Mouse (Mus musculus) testis, adult 2 months (tissue): ENCODE results near the gene Dync1li1. TPM values are rescaled to one million over a fixed set of nuclear protein-coding genes. Genes with fewer than 3 reads are reported as not detected.

ENCODE experiments used
- H3K27ac ChIP-seq: fragments of 200-500 bp; 2 replicates; pipeline ENCODE4 v1.5.1; 2012; ENCODE audit warnings: low read depth, low read length; ENCODE audit not compliant: control insufficient read depth, insufficient read depth
- H3K27me3 ChIP-seq: fragments of 200-500 bp; 2 replicates; pipeline ENCODE4 v1.6.1; 2012; ENCODE audit warnings: mild to moderate bottlenecking, low read length, moderate library complexity; ENCODE audit not compliant: control insufficient read depth, insufficient read depth
- H3K36me3 ChIP-seq: fragments of 200-500 bp; 2 replicates; pipeline ENCODE4 v1.6.1; 2012; ENCODE audit warnings: mild to moderate bottlenecking, low read length; ENCODE audit not compliant: control insufficient read depth, insufficient read depth
- H3K4me1 ChIP-seq: fragments of 200-500 bp; 2 replicates; pipeline ENCODE4 v1.6.1; 2012; ENCODE audit warnings: low read length; ENCODE audit not compliant: control insufficient read depth, insufficient read depth
- H3K4me3 ChIP-seq: fragments of 200-500 bp; 2 replicates; pipeline ENCODE4 v1.5.1; 2012; ENCODE audit warnings: low read depth, mild to moderate bottlenecking, low read length, moderate library complexity, mixed read lengths; ENCODE audit not compliant: control insufficient read depth
- CTCF ChIP-seq: fragments of 200-500 bp; IDR thresholded peaks from 2 replicates; pipeline ENCODE4 v1.5.1; 2012; ENCODE audit warnings: low read depth, mild to moderate bottlenecking, inconsistent platforms, low read length, moderate library complexity; ENCODE audit not compliant: control insufficient read depth, insufficient read depth, insufficient replicate concordance
- POLR2A ChIP-seq: fragments of 200-500 bp; IDR thresholded peaks from 2 replicates; pipeline ENCODE4 v1.6.1; 2012; ENCODE audit warnings: low read depth, mild to moderate bottlenecking, inconsistent platforms, low read length, moderate library complexity; ENCODE audit not compliant: control insufficient read depth
- polyA plus RNA-seq: library from polyadenylated mRNA; depleted of rRNA; stranded (reverse); fragments of >200 nt; gene quantifications from 2 replicates; pipeline ENCODE4 v1.2.3, GENCODE M21; 2012; rRNA removed

Gene Dync1li1
- polyA plus RNA-seq, 1 experiment: 4.7 TPM

DNA sequence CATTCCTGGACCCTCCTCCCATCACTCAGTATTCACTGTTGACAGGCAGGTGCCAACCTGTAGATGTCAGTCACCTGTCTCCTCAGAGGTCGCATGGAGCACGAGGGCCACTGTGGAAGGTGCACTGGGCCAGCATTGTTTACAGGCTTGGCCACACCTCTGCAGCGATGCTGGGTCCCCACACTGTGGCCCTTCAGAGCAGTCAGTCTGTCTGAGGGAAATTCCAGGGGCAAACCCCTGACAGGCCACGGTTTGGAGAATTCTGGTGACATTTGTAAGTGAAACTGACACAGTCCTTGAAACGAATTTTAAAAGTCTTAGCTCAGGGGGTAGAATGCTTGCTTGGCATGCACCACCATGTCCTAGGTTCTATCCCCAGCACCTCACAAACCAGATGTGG is 71.8 kb downstream of the Dync1li1 start:
- H3K4me1 ChIP-seq: no peaks in the 10 kb centered on the region; the same call in 1 of the 2 replicates
- H3K4me3 ChIP-seq: no peak overlapping the region
- H3K36me3 ChIP-seq: no peaks in the 10 kb centered on the region
- no peaks in the 10 kb centered on the region for H3K27me3 ChIP-seq
- no peak for TF ChIP-seq POLR2A
- no peak for TF ChIP-seq CTCF
- H3K27ac ChIP-seq: no peak overlapping the region

DNA sequence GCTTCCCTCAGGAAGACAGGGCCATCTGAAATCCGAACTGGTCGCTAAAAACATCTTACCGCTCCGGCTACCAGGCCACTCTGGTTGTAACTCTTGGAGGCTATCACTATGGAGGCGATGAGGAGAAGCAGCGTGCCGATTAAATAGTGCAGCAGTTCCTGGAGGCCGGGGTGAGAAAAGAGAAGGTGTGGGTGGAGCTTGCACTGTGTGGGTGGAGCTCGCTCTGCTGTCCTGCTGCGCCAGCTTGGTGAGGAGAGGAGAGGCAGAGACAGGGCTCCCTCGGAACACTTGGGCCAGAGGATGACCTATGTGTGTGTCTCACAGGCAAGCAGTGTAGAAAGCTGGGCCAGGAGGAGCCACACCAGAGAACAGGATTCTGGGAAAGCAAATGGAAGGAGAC is 73.3 kb downstream of the Dync1li1 start:
- TF ChIP-seq POLR2A (no peak), CTCF (no peak)
- H3K4me1 ChIP-seq: no peaks in the 10 kb centered on the region; the same call in 1 of the 2 replicates
- no peaks in the 10 kb centered on the region for H3K36me3 ChIP-seq
- no peak overlapping the region for H3K27ac ChIP-seq
- H3K27me3 ChIP-seq: no peaks in the 10 kb centered on the region
- no peak overlapping the region for H3K4me3 ChIP-seq

DNA sequence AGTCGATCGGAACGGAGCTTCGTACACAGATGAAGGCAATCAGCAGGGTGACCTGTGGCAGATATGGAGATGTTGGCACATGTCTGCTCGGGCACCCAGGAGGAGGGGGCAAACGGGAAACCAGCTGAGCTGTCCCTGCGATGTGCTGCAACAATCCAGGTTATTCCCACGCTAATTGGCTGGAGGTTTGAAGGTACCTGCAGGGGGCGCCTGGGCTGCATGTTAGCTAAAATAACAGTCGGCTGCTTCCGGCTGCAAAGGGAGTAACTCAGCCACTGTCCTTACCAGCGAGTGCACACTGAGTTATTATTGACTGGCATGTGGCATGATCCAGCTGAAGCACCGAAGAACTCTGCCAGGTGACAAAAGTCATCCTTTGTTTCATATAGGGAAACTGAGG is 74.8 kb downstream of the Dync1li1 start:
- H3K4me1 ChIP-seq: no peaks in the 10 kb centered on the region; the same call in 1 of the 2 replicates
- no peaks in the 10 kb centered on the region for H3K36me3 ChIP-seq
- H3K4me3 ChIP-seq: no peak overlapping the region
- no peak overlapping the region for H3K27ac ChIP-seq
- no peaks in the 10 kb centered on the region for H3K27me3 ChIP-seq
- peak; percentile 24; the same call in 1 of the 2 replicates for TF ChIP-seq CTCF
- TF ChIP-seq POLR2A: no peak

DNA sequence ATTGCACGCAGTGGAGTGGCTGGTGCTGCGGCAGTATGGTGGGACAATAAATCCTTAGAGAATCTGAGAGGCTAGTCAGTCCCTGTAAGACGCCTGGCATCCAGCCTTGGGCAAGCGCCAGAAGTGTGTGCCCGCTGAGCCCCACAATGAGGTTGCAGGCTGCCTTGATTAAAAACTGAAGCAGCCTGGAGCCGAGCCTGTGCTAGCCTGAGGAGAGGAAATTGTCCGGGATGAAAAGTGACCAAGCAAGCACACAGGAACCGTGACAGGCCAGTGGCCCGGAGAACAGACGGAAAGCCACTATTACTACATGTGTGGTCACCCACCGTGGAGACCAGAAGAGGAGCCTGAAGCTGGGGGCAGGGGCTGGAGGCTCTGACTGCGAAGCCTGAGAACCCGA is 78.4 kb downstream of the Dync1li1 start:
- H3K27ac ChIP-seq: no peak overlapping the region
- no peak for TF ChIP-seq POLR2A
- TF ChIP-seq CTCF: no peak
- H3K27me3 ChIP-seq: no peaks in the 10 kb centered on the region
- no peaks in the 10 kb centered on the region for H3K36me3 ChIP-seq
- no peak overlapping the region for H3K4me3 ChIP-seq
- no peaks in the 10 kb centered on the region; the same call in 1 of the 2 replicates for H3K4me1 ChIP-seq

DNA sequence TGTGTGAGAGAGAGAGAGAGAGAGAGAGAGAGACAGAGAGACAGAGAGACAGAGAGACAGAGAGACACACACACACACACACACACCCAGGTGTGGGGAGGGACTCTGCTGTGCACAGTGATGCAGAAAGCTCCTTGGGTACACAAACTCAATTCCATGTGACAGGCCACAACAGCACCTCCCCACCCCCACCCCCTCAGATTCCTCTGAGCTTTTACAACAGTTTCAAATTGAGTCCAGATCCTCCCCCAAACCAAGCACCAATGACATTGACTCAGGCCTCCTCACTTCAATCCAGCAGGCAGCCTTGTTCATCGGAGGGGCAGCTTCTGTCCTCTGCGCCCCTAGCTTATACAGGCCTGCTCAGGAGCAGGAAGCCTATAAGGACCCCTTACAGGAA is 78.9 kb downstream of the Dync1li1 start:
- TF ChIP-seq CTCF (no peak), POLR2A (no peak; the same call in 1 of the 2 replicates)
- H3K4me3 ChIP-seq: no peak overlapping the region
- no peaks in the 10 kb centered on the region for H3K36me3 ChIP-seq
- no peaks in the 10 kb centered on the region for H3K27me3 ChIP-seq
- no peaks in the 10 kb centered on the region; the same call in 1 of the 2 replicates for H3K4me1 ChIP-seq
- 0 out of 2 replicates have a peak overlapping the region, but pooled peaks have one; percentile 19 for H3K27ac ChIP-seq

DNA sequence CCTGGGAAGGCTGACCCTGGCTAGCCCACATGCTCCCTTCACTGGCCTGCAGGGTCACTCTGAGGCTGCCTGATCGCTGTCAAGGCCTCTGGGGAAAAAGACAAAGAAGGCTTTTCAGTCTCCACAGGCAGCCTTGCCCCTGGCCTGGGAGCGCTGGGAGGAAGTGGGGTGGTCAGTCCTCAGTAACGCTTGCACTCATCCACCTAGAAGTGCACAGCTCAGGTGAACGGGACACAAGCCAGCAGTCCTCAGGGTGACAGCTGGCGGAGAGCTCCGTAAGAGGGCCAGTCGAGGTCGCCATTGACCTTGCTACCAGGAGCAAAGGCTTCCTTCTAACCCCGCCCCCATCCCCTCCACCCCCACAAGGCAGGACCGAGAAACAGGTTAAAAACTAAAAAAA is 79.5 kb downstream of the Dync1li1 start:
- peak overlapping the region; percentile 54; the same call in 1 of the 2 replicates for H3K27ac ChIP-seq

DNA sequence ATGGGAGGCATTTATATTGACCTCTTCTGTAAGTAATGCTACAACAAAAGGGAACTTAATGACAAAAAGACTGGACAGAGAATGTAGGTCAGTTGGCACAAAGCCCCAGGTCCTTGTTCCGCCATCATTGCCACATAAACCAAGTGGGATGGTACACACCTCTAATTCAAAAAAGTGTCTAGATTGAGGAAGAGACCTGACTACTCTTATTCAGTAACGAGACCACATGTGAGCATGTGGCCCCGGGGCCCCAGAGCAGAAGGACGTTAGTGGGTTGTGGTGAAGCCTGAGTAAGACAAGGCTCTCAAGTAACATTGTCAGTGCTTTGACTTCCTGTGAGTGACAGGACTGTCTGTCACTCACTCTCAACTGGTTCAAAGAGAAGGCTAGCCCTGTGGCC is 81.6 kb downstream of the Dync1li1 start:
- Histone ChIP-seq H3K27ac (no peak overlapping the region), H3K36me3 (no peaks in the 10 kb centered on the region), H3K4me1 (no peaks in the 10 kb centered on the region), H3K4me3 (no peak overlapping the region), H3K27me3 (no peaks in the 10 kb centered on the region)
- no peak for TF ChIP-seq POLR2A
- no peak for TF ChIP-seq CTCF

More for the DNA sequence above, 79.5 kb downstream of the Dync1li1 start:
- no peaks in the 10 kb centered on the region for H3K36me3 ChIP-seq
- H3K4me3 ChIP-seq: no peak overlapping the region
- H3K27me3 ChIP-seq: no peaks in the 10 kb centered on the region
- TF ChIP-seq CTCF (no peak), POLR2A (no peak; the same call in 1 of the 2 replicates)
- H3K4me1 ChIP-seq: no peaks in the 10 kb centered on the region; the same call in 1 of the 2 replicates

DNA sequence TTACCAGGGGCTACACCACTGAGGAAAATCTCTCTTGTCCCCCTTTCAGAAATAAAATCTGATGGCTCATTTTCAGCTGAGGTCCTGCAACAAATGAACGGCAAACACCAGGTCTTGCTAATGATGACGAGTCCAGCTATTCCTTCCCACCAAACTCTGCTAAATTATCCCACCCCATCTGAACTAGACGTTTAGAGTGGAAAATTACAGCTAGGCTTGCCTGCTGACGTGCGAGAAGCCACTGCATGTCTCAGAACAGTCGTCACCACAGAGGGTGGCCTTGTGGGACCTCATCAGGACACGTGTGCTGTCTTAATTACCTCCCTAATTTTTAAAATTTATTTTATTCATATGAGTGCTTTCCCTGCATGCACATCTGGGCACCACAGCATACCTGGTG is 83.0 kb downstream of the Dync1li1 start:
- H3K27me3 ChIP-seq: no peaks in the 10 kb centered on the region
- H3K36me3 ChIP-seq: no peaks in the 10 kb centered on the region
- no peak overlapping the region for H3K4me3 ChIP-seq
- no peaks in the 10 kb centered on the region for H3K4me1 ChIP-seq
- H3K27ac ChIP-seq: no peak overlapping the region
- TF ChIP-seq CTCF (no peak), POLR2A (no peak)

Other genes starting within 250 kb of the Dync1li1 start
- gene Ccr4, start 183.9 kb upstream of the Dync1li1 start, polyA plus RNA-seq: 8.7 and 9.2 TPM in 2 replicates
- gene C130032M10Rik, start 173.1 kb upstream of the Dync1li1 start, polyA plus RNA-seq: not detected in 2 replicates
- 0.78 and 0.82 TPM in 2 replicates for gene Trim71, start 124.4 kb upstream of the Dync1li1 start, polyA plus RNA-seq
- gene Cnot10, start 48.6 kb upstream of the Dync1li1 start, polyA plus RNA-seq: 37.6 and 40.1 TPM in 2 replicates
- gene Cmtm6, start 42.3 kb downstream of the Dync1li1 start, polyA plus RNA-seq: 19.5 and 25.9 TPM in 2 replicates
- 6.8 and 10.1 TPM in 2 replicates for gene Cmtm7, start 93.1 kb downstream of the Dync1li1 start, polyA plus RNA-seq
- gene Cmtm8, start 155.4 kb downstream of the Dync1li1 start, polyA plus RNA-seq: 1.7 and 2.1 TPM in 2 replicates
- 3.1 and 3.2 TPM in 2 replicates for gene Gpd1l, start 245.2 kb downstream of the Dync1li1 start, polyA plus RNA-seq